Mouse (Mus musculus): ENCODE results near the gene Olfr362. TPM values are rescaled to one million over a fixed set of nuclear protein-coding genes. Genes with fewer than 3 reads are reported as not detected.
"Not testable (repeated sequence)": the region's sequence is repeated elsewhere in the genome, so short reads cannot be mapped to it uniquely, and the experiment has no call there.

Gene Olfr362
- not detected in 2 replicates for total RNA-seq (2012; rRNA removed)

DNA sequence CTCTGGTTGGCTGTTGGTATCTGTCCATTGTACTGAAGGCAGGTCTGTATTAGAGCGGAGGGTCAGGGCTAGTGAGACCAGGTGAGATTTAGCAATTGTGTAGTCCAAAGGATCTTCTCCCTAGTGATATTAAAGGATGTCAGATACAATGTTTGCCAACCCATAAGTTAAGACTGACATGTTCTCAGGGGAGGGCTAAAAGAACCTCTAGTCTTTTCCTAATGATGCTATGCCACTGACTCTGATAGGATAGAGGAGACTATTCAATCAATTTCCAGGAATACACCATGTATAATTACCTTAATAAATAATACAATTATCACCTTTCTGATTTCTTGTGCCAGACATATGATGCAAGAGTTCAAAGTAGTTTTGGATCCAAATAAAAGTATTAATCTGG, at the start of gene Olfr362:
Olfr362 (minus strand) TSS at position 101 of the 400 bp plus-strand sequence.
- Histone ChIP-seq H3K4me3 (ENCODE audit: insufficient read depth in 1 of 2, low read depth in 1 of 2, low read length in 2 of 2, poor library complexity in 1 of 2, severe bottlenecking in 1 of 2) (no peak within 1 kb of the TSS), H3K9ac (ENCODE audit: insufficient read depth, low read depth, low read length, poor library complexity, severe bottlenecking) (no peak within 1 kb of the TSS), H3K27ac (ENCODE audit: insufficient read depth, low read depth, low read length, poor library complexity, severe bottlenecking) (no peak within 1 kb of the TSS), H3K9me3 (ENCODE audit: control insufficient read depth, insufficient read depth, low read depth, low read length) (no peaks in the 10 kb centered on the region), H3K36me3 (ENCODE audit: control insufficient read depth, insufficient read depth, low read length, poor library complexity, severe bottlenecking) (no peaks in the 10 kb centered on the region), H3K4me1 (ENCODE audit: control insufficient read depth in 2 of 2, insufficient read depth in 2 of 2, low read length in 2 of 2, poor library complexity in 1 of 2) (no peaks in the 10 kb centered on the region)
- no peak for DNase-seq (ENCODE audit: low read depth, low spot score)
- TF ChIP-seq HCFC1 (IDR thresholded peaks at IDR 0.05; ENCODE audit: borderline replicate concordance, insufficient read depth, low read length) (no peak), ZNF384 (IDR thresholded peaks at IDR 0.05; ENCODE audit: low read depth, low read length) (no peak), ZC3H11A (IDR thresholded peaks at IDR 0.05; ENCODE audit: borderline replicate concordance, low read depth, low read length) (no peak), CHD2 (IDR thresholded peaks at IDR 0.05; ENCODE audit: low read depth, low read length) (no peak), MAFK (IDR thresholded peaks at IDR 0.05; ENCODE audit: insufficient read depth, low read depth, low read length) (no peak)
- in situ Hi-C loops (cut with MboI; ENCODE audit: low sequenced_read_pairs in 2 of 2, unreplicated experiment in 2 of 2): no loop called here

DNA sequence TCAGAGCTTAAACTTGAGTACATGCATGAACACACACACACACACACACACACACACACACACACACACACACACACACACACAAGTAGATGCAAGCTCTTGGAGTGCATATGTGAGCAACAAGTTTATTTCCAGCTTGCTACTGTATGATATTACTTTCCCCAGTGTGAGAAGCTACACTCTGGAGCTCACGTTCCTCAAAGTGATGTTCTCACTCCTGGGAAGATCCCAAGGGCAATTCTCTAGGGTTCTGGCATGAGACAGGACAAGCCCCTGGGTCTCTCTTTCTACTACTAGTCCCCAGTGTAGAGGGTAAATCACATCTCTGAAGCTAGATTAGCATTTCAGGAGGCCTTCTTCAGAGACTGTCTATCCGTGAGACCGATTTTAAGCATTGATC, 21.3 kb upstream of the Olfr362 start, which contains the start of gene Olfr364-ps1:
Olfr364-ps1 (plus strand) TSS at position 301 of the 400 bp plus-strand sequence.
- in situ Hi-C loops (cut with MboI; ENCODE audit: low sequenced_read_pairs in 2 of 2, unreplicated experiment in 2 of 2): no loop called here
- no peak for DNase-seq (ENCODE audit: low read depth, low spot score)
- H3K4me3 ChIP-seq (ENCODE audit: insufficient read depth in 1 of 2, low read depth in 1 of 2, low read length in 2 of 2, poor library complexity in 1 of 2, severe bottlenecking in 1 of 2): no peak within 1 kb of the TSS
- H3K9ac ChIP-seq (ENCODE audit: insufficient read depth, low read depth, low read length, poor library complexity, severe bottlenecking): no peak within 1 kb of the TSS
- TF ChIP-seq CHD2 (IDR thresholded peaks at IDR 0.05; ENCODE audit: low read depth, low read length) (no peak), HCFC1 (IDR thresholded peaks at IDR 0.05; ENCODE audit: borderline replicate concordance, insufficient read depth, low read length) (no peak)
- no peaks in the 10 kb centered on the region for H3K9me3 ChIP-seq (ENCODE audit: control insufficient read depth, insufficient read depth, low read depth, low read length)
- no peaks in the 10 kb centered on the region for H3K4me1 ChIP-seq (ENCODE audit: control insufficient read depth in 2 of 2, insufficient read depth in 2 of 2, low read length in 2 of 2, poor library complexity in 1 of 2)
- H3K27ac ChIP-seq (ENCODE audit: insufficient read depth, low read depth, low read length, poor library complexity, severe bottlenecking): no peak within 1 kb of the TSS
- no peaks in the 10 kb centered on the region for H3K36me3 ChIP-seq (ENCODE audit: control insufficient read depth, insufficient read depth, low read length, poor library complexity, severe bottlenecking)

DNA sequence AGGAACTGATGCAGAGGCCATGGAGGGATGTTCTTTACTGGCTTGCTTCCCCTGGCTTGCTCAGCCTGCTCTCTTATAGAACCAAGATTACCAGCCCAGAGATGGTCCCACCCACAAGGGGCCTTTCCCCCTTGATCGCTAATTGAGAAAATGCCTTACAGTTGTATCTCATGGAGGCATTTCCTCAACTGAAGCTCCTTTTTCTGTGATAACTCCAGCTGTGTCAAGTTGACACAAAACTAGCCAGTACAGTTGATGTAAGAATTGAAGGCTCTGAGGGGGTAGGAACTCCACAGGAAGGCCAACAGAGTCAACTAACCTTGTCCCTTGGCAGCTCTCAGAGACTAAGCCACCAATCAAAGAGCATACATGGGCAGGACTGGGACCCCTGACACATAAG, 28.5 kb downstream of the Olfr362 start, which contains the start of gene Olfr361:
Olfr361 (minus strand) TSS at position 101 of the 400 bp plus-strand sequence.
- H3K9ac ChIP-seq (ENCODE audit: insufficient read depth, low read depth, low read length, poor library complexity, severe bottlenecking): not testable (repeated sequence)

GRCm38 (mm10) chr2:37065446-37065845, 52.3 kb downstream of the Olfr362 start, which contains the start of gene Olfr360:
Gene Olfr360 (plus strand): TSS chr2:37065746.
- Histone ChIP-seq H3K9ac (ENCODE audit: insufficient read depth, low read depth, low read length, poor library complexity, severe bottlenecking) (no peak within 1 kb of the TSS), H3K4me3 (ENCODE audit: insufficient read depth in 1 of 2, low read depth in 1 of 2, low read length in 2 of 2, poor library complexity in 1 of 2, severe bottlenecking in 1 of 2) (no peak within 1 kb of the TSS), H3K36me3 (ENCODE audit: control insufficient read depth, insufficient read depth, low read length, poor library complexity, severe bottlenecking) (no peaks in the 10 kb centered on the region), H3K4me1 (ENCODE audit: control insufficient read depth in 2 of 2, insufficient read depth in 2 of 2, low read length in 2 of 2, poor library complexity in 1 of 2) (no peaks in the 10 kb centered on the region), H3K27ac (ENCODE audit: insufficient read depth, low read depth, low read length, poor library complexity, severe bottlenecking) (no peak within 1 kb of the TSS), H3K9me3 (ENCODE audit: control insufficient read depth, insufficient read depth, low read depth, low read length) (no peaks in the 10 kb centered on the region)
- in situ Hi-C loops (cut with MboI; ENCODE audit: low sequenced_read_pairs in 2 of 2, unreplicated experiment in 2 of 2): no loop called here
- no peak for DNase-seq (ENCODE audit: low read depth, low spot score)
- TF ChIP-seq ZNF384 (IDR thresholded peaks at IDR 0.05; ENCODE audit: low read depth, low read length) (no peak), HCFC1 (IDR thresholded peaks at IDR 0.05; ENCODE audit: borderline replicate concordance, insufficient read depth, low read length) (no peak), CHD2 (IDR thresholded peaks at IDR 0.05; ENCODE audit: low read depth, low read length) (no peak), ZC3H11A (IDR thresholded peaks at IDR 0.05; ENCODE audit: borderline replicate concordance, low read depth, low read length) (no peak), MAFK (IDR thresholded peaks at IDR 0.05; ENCODE audit: insufficient read depth, low read depth, low read length) (no peak)

More for the DNA sequence above, 28.5 kb downstream of the Olfr362 start, which contains the start of gene Olfr361:
- H3K27ac ChIP-seq (ENCODE audit: insufficient read depth, low read depth, low read length, poor library complexity, severe bottlenecking); H3K4me3 ChIP-seq (ENCODE audit: insufficient read depth in 1 of 2, low read depth in 1 of 2, low read length in 2 of 2, poor library complexity in 1 of 2, severe bottlenecking in 1 of 2); H3K4me1 ChIP-seq (ENCODE audit: control insufficient read depth in 2 of 2, insufficient read depth in 2 of 2, low read length in 2 of 2, poor library complexity in 1 of 2); DNase-seq (ENCODE audit: low read depth, low spot score); H3K36me3 ChIP-seq (ENCODE audit: control insufficient read depth, insufficient read depth, low read length, poor library complexity, severe bottlenecking); H3K9me3 ChIP-seq (ENCODE audit: control insufficient read depth, insufficient read depth, low read depth, low read length); in situ Hi-C loops (cut with MboI; ENCODE audit: low sequenced_read_pairs in 2 of 2, unreplicated experiment in 2 of 2): not testable (repeated sequence)

Other genes with a start within 250 kb of the Olfr362 start
- gene Olfr352, start 249.4 kb downstream of the Olfr362 start, total RNA-seq (2012; rRNA removed): not detected in 2 replicates
- not detected in 2 replicates for gene Olfr353, start 225.0 kb downstream of the Olfr362 start, total RNA-seq (2012; rRNA removed)
- not detected in 2 replicates for gene Olfr354, start 212.2 kb downstream of the Olfr362 start, total RNA-seq (2012; rRNA removed)
- gene Olfr355, start 189.0 kb downstream of the Olfr362 start, total RNA-seq (2012; rRNA removed): not detected in 2 replicates
- gene Olfr356, start 180.8 kb downstream of the Olfr362 start, total RNA-seq (2012; rRNA removed): not detected in 2 replicates
- not detected in 2 replicates for gene Olfr357, start 124.1 kb downstream of the Olfr362 start, total RNA-seq (2012; rRNA removed)
- not detected in 2 replicates for gene Olfr358, start 108.6 kb downstream of the Olfr362 start, total RNA-seq (2012; rRNA removed)
- not detected in 2 replicates for gene Olfr360, start 52.2 kb downstream of the Olfr362 start, total RNA-seq (2012; rRNA removed)
- not detected in 2 replicates for gene Olfr361, start 28.6 kb downstream of the Olfr362 start, total RNA-seq (2012; rRNA removed)
- not detected in 2 replicates for gene Olfr364-ps1, start 21.4 kb upstream of the Olfr362 start, total RNA-seq (2012; rRNA removed)
- not detected in 2 replicates for gene Olfr365, start 70.3 kb upstream of the Olfr362 start, total RNA-seq (2012; rRNA removed)
- gene Olfr366, start 93.7 kb upstream of the Olfr362 start, total RNA-seq (2012; rRNA removed): not detected in 2 replicates
- gene Olfr368, start 208.6 kb upstream of the Olfr362 start, total RNA-seq (2012; rRNA removed): not detected in 2 replicates
- 30.5 and 35.1 TPM in 2 replicates for gene Pdcl, start 241.4 kb upstream of the Olfr362 start, total RNA-seq (2012; rRNA removed)

Data from ES-E14 (cell line).